Mouse (Mus musculus) E14TG2a.4 (cell line): ENCODE data around the gene Slc9a3r1.

Experiments used
- CTCF ChIP-seq: conservative IDR thresholded peaks from 2 replicates; pipeline ENCODE4 v1.5.1; 2014; ENCODE audit warnings: low read length
- POU5F1 ChIP-seq: IDR thresholded peaks from 2 replicates; pipeline ENCODE4 v1.6.1; 2014; ENCODE audit warnings: low read length, borderline replicate concordance

- TF ChIP-seq CTCF (no peak), POU5F1 (no peak)
Measured at GRCm38 (mm10) chr11:115223877-115224276, 60.7 kb downstream of the Slc9a3r1 start.
